Mouse (Mus musculus) kidney, adult 18-20 months (tissue): ENCODE data around the gene Vil1.
A peak's percentile ranks its signal among the peaks of the same experiment; 100 is the strongest.

Source experiments
- DNase-seq: peaks from one replicate; pipeline ENCODE4 v3.0.0; 2021

Gene Vil1

DNA sequence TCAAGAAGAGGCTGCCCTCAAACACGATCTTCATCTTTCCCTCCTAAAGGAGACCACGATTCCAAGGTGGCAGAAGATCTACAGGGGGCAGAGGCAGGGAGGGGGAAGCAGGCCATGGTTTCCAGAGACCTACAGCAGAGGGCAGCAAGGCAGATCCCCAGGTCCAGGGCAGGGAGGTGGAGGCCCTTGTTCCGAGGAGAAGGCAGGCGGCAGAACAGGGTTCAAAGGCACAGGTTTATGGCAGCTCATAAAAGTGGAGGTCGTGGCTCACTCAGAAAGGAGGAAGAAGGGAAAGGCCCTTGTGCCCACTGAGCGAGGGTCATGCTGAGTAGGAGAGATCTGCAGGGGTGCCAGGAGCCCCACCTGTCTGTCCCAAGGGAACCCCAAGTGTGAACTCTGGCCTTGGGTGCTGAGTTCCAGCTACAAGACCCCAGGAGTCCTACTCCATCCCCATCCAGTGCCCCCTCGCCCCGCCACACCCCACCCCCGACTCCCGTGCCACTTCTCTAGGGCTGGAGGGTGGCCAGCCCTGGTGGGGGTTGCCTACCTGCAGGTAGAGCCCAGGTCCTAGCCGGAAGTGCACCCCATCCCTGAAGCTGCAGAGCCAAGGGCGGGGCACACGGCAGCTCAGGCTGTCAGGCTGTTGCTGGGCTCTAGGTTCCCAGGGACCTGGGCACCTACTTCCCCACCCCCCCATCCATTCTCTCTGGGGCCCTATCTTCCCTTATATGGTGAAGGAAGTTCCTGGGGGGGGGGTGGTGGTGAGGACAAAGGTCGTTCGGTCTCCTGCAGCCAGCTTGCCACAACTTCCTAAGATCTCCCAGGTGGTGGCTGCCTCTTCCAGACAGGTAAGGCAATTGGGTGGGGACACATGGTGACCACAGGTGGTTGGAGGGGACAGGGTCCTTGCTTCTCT is at the start of gene Vil1:
Gene Vil1, plus strand, starts transcription at position 788 of the 916 bp plus-strand sequence.
- DNase-seq, result no peak

DNA sequence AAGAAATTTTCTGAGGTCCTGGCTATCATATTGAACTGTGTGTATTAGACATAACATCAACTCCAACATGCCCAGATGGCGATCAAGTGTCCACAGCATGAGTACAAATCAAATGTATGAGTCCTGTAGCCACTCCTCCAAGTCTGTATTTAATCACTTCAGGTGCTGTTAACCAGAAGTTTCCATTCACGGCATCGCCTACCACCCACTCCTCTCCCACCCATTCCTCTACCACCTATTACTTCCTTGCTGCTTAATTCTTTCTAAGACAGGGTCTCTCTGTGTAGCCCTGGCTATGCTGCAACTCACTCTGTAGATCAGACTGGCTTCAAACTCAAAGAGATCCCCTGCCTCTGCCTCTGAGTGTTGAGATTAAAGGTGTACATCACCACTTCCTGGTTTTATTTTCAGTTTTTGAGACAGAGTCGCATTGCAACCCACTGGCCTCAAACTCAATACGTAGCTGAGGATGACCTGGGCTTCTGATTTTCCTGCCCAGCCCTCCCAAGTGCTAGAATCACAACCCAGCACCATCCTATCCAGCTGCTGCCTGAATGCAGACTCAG is 49.1 kb upstream of the Vil1 start:
- DNase-seq, result no peak

DNA sequence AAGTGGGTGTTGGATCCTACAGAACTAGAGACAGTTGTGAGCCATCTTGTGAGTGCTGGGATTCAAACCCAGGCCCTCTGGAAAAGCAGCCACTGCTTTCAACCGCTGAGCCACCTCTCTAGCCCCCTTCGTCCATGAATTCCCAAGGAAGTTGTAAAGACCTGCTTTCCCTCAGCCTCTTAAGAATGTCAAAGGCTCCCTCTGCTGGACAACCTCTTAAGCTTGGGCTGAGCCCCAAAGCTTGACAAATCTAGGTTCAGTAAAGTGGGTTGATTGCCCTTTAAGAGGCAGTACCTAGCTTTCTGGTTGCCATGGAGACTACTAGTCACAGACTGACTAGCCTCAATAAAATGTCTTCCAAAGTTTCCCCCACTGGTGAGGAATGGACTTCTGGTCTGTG is 47.4 kb upstream of the Vil1 start, which contains the start of gene Catip:
Gene Catip, plus strand, starts transcription at position 297 of the 400 bp plus-strand sequence.
- peak; percentile 78 for DNase-seq

DNA sequence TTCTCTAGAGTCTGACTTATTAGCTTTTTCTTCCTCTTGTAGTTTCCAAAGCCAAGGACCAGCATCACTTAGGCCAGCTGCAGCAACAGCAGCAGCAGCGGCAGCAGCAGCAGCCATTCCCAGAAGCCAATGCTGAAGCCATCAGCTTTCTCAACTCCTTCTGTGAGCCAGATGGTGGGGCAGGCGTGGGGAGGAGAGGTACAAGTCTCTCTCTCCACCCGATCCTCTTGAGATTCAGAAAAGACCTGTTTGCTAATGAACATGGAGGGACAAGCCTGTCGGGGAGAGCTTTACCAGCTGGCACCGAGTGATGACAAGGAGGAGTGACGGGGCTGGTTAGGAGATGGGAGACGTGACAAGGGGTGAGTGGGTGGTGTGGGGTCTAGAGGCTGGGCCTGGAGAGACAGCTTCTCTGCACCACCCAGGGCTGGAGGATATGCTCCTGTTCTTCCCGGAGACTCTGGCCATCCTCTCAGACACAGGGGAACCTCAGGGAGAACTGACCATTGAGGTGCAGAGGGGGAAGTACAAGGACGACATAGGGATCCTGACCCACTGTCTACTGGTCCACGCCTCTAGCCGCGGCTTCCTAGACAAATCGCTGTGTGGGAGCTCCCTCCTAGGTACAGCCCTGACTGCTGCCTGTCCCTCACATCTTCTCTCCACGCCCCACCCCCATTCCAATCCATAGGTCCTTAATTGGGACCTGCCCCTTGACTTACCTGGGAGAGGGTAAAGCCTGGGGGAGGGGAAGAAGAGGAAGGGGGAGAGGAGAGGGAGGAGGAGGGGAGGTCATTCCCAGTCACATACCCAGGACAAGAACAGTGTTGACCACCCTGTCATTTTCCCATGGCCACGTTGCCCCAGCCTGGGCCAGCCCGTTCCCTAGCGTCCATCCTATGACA is 46.6 kb upstream of the Vil1 start:
- no peak for DNase-seq

DNA sequence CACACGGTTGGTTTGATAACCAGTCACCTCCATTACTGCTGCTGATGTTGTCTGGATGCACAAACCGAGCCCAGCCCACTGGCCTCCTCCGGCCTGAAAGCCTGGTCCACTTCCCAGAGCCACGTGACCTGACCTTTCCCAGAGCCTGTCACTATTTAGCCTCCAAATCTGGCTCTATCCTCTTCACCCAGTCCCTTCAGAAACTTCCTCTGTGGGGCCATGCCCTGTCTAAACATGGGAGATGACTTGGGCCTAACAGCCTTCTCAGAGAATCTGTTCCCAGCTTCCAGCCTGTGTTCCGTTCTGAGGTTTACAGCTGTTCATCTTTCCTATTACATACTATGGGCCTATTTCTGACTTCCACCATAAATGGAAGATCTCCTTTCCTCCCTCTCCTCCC is 45.7 kb upstream of the Vil1 start:
- no peak for DNase-seq

DNA sequence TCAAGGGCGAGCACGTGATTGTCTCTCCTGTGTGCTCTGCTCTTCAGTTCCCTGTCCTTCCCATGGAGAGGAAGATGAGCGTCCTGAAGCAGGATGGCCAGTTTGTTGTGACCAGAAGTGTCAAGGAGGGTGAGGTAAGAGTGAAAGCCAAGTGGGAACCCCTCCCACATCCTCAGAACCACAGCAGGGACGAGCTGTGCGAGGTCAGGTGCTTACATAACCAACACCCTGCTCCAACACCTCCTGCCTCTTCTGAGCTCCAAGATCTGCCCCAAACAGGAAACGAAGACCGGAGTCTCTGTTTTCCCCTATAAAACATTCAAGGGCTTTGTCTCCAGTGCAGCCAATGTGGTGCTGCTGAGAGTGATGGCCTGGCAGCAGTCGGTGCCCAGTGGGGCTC is 44.9 kb upstream of the Vil1 start:
- DNase-seq, result no peak

DNA sequence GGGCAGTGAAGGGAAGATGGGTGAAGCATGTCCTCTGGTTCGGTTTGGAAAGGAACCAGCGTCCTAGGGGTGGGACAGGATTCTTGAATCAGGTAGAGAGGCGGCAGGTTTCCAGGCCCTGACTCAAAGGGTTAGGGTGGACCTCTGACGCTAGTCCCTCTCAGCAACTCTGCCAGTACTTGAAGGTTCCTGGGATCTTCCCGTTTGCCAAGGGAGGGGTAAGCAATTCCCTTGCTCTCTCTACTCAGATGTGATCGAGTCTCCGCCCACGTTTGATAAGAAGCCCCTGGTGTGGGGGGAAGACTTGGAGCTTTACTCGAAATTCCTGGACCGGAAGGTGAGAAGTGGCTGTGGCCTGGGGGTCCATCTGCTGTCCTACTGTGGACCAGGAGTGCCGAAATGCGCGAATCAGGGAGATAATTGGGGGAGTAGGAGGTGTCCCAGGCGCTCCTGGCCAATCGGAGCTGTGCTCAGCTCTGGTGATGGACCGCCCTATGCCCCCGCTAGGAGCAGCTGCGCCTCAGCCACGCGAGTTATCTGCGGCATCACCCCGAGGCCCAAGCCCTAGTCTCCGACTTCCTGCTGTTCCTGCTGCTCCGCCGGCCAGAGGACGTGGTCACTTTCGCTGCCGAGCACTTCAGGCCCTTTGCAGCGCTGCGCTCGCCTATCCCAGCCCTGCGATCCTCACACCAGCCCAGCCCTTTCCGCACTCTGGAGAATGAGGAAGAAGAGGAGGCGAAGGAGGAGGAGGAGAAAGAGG is 41.1 kb upstream of the Vil1 start:
- DNase-seq, result peak; percentile 36

DNA sequence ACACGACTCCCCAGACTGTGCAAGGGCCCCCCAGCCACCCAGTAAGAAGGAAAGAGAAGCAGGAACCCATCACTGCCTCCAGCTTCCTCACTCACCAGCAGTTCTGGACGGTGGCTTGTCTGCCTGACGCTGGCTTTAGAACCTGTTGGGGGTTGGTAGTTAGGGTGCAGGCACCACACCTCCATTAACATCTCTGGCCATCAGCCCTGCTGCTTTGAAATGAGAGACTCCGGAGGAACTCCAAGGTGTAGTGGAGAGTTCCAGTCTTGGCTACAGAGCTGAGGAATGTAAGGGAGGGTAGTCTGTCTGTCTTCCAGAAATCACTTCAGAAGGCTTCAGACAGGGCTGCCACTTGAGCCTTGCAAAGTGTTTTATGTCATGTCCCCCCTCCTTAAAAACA is 39.1 kb upstream of the Vil1 start:
- DNase-seq, result no peak

DNA sequence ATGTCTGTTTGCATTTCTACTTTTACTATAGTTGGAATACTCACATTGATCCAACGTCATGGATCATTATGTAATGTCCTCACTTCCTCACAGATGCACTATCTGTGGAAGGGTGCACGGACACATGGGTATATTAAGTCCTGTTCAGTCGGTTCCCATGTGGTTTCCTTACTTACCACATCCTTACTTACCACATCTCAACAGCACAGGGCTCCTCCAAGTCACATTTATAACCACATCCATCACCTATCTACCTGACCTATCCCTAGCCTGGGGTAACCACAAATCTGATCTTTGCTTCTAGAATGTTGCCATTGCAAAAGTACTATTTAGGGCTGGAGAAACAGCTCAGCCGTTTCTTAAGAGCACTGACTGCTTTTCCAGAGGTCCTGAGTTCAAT is 35.8 kb upstream of the Vil1 start:
- no peak for DNase-seq

DNA sequence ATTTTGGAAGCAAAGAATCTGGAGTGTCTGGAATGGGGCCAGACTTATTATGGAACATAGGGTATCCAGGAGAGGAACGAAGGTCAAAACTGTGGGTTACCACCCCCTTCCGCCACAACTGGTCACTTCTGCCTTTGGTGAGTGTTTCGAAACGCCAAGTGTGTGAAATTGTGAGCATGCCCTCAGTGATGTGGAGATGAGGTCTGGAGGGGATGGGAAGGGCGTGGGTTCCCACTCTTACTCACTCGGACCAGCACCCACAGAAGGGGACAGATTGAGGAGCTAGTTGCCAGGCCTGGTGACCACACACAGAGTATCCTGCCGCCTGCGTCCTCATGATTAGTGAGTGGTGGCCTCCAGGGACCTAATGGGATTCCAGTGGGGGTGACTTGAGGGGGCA is 34.2 kb upstream of the Vil1 start, which contains the start of gene Slc11a1:
Gene Slc11a1, plus strand, starts transcription at position 216 of the 400 bp plus-strand sequence.
- no peak for DNase-seq

DNA sequence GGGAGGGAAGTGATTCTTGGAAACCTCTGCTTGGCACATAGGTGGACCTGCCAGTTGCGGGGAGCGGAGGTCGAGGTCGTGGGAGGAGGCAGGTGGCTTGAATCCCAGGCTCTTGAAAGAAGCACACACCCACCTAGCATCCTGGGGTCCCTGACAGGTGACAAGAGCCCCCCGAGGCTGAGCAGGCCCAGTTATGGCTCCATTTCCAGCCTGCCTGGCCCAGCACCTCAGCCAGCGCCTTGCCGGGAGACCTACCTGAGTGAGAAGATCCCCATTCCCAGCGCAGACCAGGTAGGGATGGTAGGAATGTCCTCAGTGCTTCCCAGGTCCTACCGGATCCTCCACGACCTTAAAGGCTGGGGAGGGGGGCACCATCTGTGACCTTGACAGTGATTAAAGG is 33.6 kb upstream of the Vil1 start:
- no peak for DNase-seq

DNA sequence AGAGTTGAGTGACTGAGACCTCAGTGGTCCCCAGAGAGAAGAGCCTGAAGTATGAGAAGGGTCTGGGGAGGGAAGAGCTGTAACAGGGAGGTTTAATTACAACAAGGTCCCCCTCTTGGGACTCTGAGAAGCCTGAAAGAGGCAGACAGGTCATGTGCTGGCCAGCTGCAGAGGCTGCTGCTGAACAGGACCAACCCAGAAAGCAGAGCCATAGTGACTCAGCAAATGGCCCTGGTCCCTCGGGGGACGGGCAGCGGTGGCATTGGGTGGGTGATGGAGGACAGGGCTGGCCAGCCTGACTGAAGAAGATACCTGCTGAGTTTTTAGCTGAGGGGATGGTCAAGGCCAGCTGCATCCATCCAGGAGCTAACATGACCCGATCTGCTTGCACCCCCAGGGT is 32.8 kb upstream of the Vil1 start:
- no peak for DNase-seq

DNA sequence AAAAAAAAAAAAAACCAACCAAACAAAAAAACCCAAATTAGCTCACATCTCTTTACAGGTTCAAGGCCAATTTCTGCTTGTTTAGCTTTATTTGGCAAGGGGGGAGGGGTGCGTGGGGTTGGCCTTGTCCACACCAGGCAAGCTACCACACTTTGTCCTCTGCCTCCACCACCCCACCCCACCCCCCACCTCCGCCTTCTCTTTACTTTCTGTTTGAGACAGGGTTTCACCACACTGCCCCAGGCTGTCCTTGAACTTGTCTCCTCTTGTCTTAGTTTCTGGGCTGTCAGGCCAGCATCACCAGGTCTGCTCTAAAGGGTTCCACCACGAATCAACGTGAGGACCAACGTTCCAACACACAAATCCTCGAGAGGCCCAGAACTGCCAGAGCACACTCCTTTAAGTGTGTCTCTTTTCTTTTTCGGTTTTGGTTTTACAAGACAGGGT is 30.1 kb upstream of the Vil1 start:
- DNase-seq, result no peak

DNA sequence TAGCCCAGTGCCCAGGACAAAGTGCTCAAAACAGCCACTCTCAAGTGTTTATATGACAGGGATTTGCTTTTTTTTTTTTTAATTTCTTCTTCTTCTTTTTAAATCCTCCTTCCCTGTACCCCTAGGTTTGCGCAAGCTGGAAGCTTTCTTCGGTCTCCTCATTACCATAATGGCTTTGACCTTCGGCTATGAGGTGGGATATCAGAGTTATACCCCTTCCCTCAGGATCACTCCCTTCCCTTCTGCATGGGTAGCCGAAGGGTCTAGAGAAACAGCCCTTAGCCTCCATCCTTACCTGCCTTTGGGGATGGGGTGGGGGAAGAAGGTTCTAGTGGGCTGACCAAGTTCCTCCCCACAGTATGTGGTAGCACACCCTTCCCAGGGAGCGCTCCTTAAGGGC is 28.7 kb upstream of the Vil1 start:
- DNase-seq, result no peak

DNA sequence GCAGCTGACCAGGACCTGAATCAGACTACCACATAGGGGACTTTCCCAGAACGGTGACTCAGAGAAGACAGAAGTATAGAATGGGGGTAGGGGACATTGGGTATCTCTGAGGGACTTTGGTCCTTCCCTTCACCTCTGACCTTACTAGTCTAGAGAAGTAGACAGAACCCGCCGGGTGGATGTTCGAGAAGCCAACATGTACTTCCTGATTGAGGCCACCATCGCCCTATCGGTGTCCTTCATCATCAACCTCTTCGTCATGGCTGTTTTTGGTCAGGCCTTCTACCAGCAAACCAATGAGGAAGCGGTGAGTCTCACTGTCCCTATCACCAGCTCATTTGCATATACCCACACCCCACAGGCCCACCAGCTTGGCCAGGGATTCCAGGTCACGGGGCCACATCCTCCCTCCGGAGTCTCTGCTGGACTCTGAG is 27.6 kb upstream of the Vil1 start:
- DNase-seq, result no peak

DNA sequence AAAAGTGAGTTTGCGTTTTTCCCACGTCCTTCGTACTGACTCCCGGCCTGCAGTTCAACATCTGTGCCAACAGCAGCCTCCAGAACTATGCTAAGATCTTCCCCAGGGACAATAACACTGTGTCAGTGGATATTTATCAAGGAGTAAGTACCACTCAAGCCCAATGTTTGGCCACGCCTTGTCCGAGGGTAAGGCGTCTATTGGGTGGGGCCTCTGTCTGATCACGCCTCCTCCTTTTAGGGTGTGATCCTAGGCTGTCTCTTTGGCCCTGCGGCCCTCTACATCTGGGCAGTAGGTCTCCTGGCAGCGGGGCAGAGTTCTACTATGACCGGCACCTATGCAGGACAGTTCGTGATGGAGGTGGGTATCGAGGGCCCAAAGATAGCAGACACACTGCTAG is 25.8 kb upstream of the Vil1 start:
- DNase-seq, result no peak

DNA sequence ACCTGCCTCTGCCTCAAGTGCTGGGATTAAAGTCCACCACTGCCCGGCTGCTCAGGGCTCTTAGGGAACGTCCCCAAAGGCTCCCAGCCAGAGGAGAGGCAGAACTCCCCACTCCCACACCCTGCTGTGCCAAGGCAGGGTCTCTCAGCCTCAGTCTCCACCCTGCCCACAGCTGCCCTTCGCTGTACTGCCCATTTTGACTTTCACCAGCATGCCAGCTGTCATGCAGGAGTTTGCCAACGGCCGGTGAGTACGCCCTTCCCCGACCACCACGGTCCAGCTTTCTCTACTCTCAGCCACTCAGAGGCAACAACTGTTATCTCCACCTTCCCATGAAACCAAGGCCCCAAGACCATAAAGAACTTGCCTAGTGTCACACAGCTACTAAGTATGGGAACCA is 24.7 kb upstream of the Vil1 start:
- no peak for DNase-seq

DNA sequence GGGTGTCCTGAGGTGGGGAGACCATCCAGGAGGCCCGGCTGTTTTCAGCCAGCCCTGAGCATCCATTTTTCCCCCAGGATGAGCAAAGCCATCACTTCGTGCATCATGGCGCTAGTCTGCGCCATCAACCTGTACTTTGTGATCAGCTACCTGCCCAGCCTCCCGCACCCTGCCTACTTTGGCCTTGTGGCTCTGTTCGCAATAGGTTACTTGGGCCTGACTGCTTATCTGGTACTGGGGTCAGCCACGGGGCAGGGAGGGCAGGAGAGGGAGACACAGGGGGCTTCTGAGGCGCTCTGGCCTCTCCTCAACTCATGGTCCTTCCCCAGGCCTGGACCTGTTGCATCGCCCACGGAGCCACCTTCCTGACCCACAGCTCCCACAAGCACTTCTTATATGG is 24.1 kb upstream of the Vil1 start:
- no peak for DNase-seq

DNA sequence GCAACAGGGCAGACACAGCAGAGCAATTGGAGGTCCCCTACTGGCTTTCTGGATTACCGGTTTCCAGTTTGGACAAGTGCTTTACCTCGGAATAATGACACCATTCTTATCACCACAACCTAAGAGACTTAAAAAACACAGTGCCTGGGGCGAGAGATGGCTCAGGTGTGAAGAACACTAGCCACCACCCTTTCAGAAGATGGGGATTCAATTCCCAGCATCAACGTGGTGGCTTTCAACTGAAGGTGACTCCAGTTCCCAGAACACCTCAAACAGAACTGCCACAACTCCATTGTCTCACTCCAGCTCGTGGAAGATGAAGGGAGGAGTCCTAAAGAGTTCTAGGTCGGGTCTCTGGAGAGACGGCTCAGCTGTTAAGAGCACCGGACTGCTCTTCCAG is 23.6 kb upstream of the Vil1 start:
- no peak for DNase-seq

DNA sequence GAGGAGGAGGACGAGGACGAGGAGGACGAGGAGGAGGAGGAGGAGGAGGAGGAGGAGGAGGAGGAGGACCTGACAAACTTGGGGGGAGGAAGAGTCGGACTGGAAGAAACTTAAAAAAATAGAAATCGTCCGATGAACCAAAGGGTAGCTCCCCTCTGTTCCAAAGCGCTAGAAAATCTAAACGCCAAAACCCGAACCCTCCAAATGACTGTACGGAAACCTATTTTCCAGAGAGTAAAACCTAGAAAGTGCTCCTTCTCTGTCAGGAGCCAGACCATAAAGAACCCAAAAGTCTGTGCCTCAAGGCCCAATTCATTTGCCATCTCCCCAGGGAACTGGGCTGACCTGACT is 22.8 kb upstream of the Vil1 start:
- DNase-seq, result no peak

DNA sequence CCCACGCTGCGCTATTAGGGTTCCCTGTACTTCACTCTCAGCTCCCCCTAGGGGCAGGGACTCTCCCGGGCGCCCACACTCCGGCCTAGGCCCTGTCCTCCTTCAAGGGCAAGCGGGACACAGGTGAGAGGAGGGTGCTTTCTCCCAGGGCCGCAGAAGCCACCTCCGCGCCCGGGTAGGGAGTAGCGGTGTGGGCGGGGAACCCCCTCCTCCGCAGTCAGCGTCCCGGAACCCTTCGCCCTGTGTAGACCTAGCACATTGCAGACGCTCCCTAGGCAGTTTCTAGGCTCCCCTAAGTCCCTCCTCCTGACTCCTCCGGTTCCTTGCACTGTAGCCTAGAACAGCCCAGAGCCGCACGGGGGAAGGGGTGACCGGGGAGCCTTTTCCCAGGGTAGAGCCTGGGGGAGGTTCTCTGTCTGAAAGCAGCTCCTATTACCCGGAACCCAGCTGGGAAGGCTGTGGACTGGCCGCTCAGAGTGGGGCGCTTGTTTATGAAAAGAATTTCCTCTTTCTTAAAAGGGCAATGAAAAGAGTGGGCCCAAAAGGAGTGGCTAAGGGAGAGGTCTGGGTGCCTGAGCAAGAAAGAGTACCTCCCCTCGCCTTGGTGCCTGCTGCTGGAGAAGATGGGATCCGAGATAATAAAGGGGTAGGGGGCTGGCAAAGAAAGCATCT is 22.3 kb upstream of the Vil1 start:
- DNase-seq, result peak; percentile 99

DNA sequence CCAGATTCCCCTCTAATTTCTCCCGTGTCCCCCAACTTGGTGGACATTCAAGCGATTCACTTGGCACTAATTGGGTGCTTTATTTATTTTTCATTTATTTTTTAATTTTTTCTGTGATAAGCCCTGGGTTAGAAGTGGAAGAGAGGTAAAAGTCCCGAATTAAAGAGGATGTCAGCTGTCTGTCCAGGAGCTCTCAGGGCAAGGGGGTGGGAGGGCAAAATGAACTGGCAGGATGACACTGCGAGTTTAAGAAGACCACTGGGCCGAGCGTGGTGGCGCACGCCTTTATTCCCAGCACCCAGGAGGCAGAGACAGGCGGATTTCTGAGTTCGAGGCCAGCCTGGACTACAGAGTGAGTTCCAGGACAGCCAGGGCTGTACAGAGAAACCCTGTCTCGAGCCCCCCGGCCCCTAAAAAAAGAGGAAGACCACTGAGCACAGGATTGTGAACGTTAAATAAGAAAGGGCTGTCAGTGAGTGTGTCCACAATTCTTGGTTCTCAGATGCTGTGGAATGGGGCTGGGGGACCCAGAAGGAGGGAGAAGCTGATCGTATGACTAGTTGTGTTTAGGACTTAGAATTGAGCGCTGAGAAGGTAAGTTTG is 21.7 kb upstream of the Vil1 start:
- no peak for DNase-seq
